Mouse (Mus musculus) intestine, embryonic 16.5 days (tissue): ENCODE measurements at regions not wholly inside any gene's neighbourhood (a gene's known extent, or its start where the extent isn't known, plus 50 kb on each side); places are given as distances from the start of the nearest gene placed in this dataset.

Experiments
- ATAC-seq: fragments of 200-750 bp; cut with Nextera tagmentation; 2 replicates; pipeline ENCODE4 v1.8.0; 2017; ENCODE audit warnings: moderate TSS enrichment, moderate library complexity
- H3K27ac ChIP-seq: fragments of 300-500 bp; sonication (generic); 2 replicates; pipeline ENCODE4 v1.5.1; 2014; ENCODE audit warnings: mild to moderate bottlenecking, low read length
- H3K27me3 ChIP-seq: fragments of 300-500 bp; sonication (generic); replicated peaks from 2 replicates; pipeline ENCODE4 v1.6.1; 2014; ENCODE audit warnings: low read length, control low read depth, mixed read lengths; ENCODE audit not compliant: control insufficient read depth, insufficient read depth
- H3K36me3 ChIP-seq: fragments of 300-500 bp; sonication (generic); 2 replicates; pipeline ENCODE4 v1.6.1; 2014; ENCODE audit warnings: low read length, control low read depth; ENCODE audit not compliant: control insufficient read depth, insufficient read depth
- H3K4me1 ChIP-seq: fragments of 300-500 bp; sonication (generic); 2 replicates; pipeline ENCODE4 v1.6.1; 2014; ENCODE audit warnings: low read length, control low read depth, mixed read lengths; ENCODE audit not compliant: control insufficient read depth, insufficient read depth
- H3K4me2 ChIP-seq: fragments of 300-500 bp; sonication (generic); 2 replicates; pipeline ENCODE4 v1.6.1; 2014; ENCODE audit warnings: low read depth, low read length, control low read depth
- H3K4me3 ChIP-seq: fragments of 300-500 bp; sonication (generic); 2 replicates; pipeline ENCODE4 v1.5.1; 2014; ENCODE audit warnings: mild to moderate bottlenecking, low read length
- H3K9ac ChIP-seq: fragments of 300-500 bp; sonication (generic); 2 replicates; pipeline ENCODE4 v1.6.1; 2014; ENCODE audit warnings: low read depth, low read length
- H3K9me3 ChIP-seq: fragments of 300-500 bp; sonication (generic); 2 replicates; pipeline ENCODE4 v1.6.1; 2016; ENCODE audit warnings: low read length, control low read depth; ENCODE audit not compliant: control insufficient read depth
- WGBS: fragments of 180-500 bp; shearing (Covaris S2); extraction: QIAGEN DNeasy Blood & Tissue Kit; methylation state at CpG from one replicate; pipeline ENCODE4 v1.1.7; 2014; 5-methylcytosine and 5-hydroxymethylcytosine counted together

DNA sequence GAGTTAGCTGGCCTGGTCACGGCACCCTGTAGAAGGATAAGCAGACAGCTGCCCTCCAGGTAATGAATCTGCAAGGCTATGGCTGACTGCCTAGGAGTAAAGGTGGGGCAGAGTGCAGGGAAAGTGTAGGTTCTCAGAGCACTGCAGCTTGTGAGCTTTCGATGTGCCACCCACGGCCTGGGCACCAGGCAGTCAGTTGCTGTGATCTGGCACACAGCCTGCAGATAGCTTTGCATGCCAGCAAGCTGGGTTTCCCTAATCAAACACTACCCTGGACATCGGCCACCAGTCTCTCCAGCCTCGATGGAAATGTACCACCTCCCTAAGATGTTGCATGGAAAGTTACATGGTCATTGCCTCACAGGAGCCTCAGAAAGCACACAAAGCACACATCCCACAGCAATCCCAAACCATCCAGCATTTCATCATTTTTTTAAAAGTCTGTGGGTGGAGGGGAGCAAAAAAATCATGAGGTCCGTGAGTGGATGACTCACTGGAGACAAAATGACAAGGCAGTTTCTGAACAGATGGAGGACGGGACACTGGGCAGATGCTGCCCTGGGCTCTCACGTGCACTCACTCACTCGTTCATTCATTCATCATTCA lies 112.7 kb downstream of the Ets2 start:
- 0 out of 2 replicates have a peak, but pooled peaks have one; percentile 18 for ATAC-seq

DNA sequence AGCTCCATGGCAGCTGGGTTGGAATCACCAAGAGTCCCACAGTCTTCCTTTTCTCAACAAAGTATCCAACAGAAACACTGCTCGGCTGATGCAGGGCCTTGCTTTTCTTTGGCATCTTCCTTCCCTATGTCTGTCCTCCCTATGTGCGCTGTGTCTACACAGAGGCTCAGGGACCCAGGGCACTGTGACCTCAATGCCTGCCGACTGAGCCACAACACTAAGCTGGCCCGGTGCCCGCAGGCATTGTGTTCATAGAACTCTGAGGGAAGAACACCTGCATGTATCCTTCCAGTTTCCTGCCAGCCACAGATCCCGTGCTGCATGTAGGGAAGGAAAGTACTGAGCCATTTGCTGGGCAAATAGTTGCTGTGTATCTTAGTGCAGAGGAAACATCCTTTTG lies 109.2 kb downstream of the Ets2 start:
- no peaks in the 10 kb centered on the region for H3K36me3 ChIP-seq
- H3K27ac ChIP-seq: no peak overlapping the region
- no peak overlapping the region for H3K9ac ChIP-seq
- H3K4me1 ChIP-seq: no peaks in the 10 kb centered on the region
- WGBS: 72% methylated on average over 6 of the region's 6 CpGs
- H3K27me3 ChIP-seq: no peaks in the 10 kb centered on the region
- H3K9me3 ChIP-seq: no peaks in the 10 kb centered on the region
- no peak overlapping the region for H3K4me2 ChIP-seq
- no peak overlapping the region for H3K4me3 ChIP-seq
- ATAC-seq: no peak

More for the DNA sequence above, 112.7 kb downstream of the Ets2 start:
- Histone ChIP-seq H3K9me3 (0 out of 2 replicates have a peak, but pooled peaks cover 3% of the 10 kb centered on the region), H3K27me3 (no peaks in the 10 kb centered on the region), H3K4me3 (no peak overlapping the region), H3K27ac (no peak overlapping the region), H3K9ac (no peak overlapping the region), H3K4me2 (no peak overlapping the region), H3K4me1 (no peaks in the 10 kb centered on the region), H3K36me3 (no peaks in the 10 kb centered on the region)
- whole genome bisulfite sequencing: 72% methylated on average over 9 of the region's 9 CpGs

DNA sequence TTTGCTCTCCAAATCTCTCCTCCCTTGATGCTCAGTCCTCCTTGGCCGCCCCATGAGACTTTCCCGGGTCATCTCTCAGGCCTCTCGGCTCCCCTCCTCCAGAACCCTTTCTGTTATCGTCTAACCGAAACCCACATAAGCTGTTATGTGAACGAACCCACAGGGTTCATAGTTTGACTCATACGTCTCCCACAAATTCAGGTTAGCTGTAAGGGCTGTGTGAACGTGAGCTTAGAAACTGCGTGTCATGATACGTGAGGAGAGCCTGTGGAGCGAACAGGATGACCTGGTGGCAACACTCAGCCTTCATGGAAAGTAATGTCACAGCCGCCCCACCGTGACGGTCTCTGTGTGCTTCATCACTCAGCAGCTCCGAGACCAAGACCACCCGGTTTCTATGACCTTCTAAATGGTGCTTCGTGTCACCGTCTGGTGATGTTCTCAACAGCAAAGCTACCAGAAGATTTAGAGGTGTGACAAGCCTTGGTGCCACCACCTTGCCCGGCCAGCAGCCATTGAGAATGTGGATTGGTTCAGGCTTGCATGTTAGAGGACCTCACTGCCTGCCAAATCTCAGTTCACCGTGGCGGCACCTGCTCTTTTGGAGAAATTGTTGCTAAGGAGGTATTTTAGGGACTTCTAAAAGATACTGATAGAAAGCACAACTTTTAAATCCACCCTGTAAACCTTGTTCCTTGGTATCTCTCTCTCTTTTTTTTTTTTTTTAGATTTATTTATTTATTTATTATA lies 107.4 kb downstream of the Ets2 start:
- ATAC-seq: no peak
- no peaks in the 10 kb centered on the region for H3K9me3 ChIP-seq
- H3K4me2 ChIP-seq: no peak overlapping the region
- no peaks in the 10 kb centered on the region for H3K27me3 ChIP-seq
- no peak overlapping the region for H3K9ac ChIP-seq
- WGBS: 90% methylated on average over 21 of the region's 21 CpGs
- H3K4me1 ChIP-seq: no peaks in the 10 kb centered on the region; the same call in 1 of the 2 replicates
- H3K36me3 ChIP-seq: no peaks in the 10 kb centered on the region
- H3K4me3 ChIP-seq: no peak overlapping the region
- no peak overlapping the region for H3K27ac ChIP-seq

DNA sequence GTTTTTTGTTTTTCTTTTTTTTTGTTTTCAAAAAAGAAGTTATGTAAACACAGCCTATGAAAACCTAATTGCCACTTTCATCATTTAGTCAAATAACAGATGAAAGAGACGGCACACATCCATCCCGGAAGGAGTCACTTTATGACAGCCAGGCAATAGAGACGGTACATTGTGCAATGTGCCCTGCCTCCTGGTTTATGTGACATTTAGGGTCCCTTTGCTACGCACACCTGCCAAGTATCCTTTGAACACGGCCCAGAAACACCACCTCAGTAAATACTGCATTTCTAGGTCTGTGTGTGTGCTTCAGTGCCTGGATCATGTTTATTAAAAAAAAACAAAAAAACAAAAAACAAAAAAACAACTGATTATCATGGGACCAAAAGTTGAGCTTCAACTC lies 104.6 kb downstream of the Ets2 start:
- H3K4me2 ChIP-seq: no peak overlapping the region
- no peaks in the 10 kb centered on the region for H3K27me3 ChIP-seq
- no peak overlapping the region for H3K4me3 ChIP-seq
- peak; percentile 78 for ATAC-seq
- H3K36me3 ChIP-seq: no peaks in the 10 kb centered on the region
- H3K27ac ChIP-seq: no peak overlapping the region
- H3K9ac ChIP-seq: no peak overlapping the region
- WGBS: 57% methylated on average over 5 of the region's 5 CpGs
- H3K4me1 ChIP-seq: no peaks in the 10 kb centered on the region; the same call in 1 of the 2 replicates
- no peaks in the 10 kb centered on the region for H3K9me3 ChIP-seq

DNA sequence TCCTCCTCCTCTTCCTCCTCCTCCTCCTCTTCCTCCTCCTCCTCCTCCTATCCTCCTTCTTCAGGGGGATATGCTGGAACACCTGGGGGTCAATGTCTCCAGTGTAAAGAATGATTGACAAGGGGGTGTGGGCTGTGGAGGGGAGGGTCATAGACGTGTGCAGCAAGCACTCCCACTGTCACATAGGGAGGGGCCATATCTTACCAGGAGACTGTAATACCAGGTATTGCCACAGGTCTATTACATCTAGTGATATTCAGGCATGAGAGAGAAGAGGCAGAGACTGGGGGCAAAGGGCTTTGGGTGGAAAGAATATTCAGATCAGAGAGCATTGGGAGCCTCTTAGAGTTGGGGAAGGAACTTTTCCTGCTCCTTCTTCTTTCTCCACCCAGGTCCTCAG lies 102.3 kb downstream of the Ets2 start:
- ATAC-seq: 0 out of 2 replicates have a peak, but pooled peaks have one; percentile 55
- no peak overlapping the region for H3K4me3 ChIP-seq
- 21% methylated on average over 1 of the region's 1 CpGs for WGBS

DNA sequence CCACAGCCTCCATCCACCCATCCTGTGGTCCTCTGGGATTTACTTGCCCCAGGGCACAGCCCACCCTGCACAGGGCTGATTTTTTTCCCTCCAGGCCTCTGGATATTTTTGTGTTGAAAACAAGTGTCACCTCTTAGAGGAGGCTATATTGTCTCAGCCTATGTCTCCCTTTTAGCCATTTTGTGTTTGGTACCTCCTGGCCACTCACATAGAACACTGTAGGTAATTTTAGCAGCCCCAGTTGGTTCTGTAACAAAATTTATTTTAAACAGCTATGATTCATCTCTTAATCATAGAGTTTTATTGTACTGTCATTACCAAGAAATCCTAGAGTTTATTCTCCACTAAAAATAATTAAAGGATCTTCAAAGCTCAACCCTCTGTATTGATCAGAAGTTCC lies 100.8 kb downstream of the Ets2 start:
- ATAC-seq: no peak
- H3K4me1 ChIP-seq: peaks cover 2% of the 10 kb centered on the region; the same call in 1 of the 2 replicates
- H3K27me3 ChIP-seq: no peaks in the 10 kb centered on the region
- no peaks in the 10 kb centered on the region for H3K36me3 ChIP-seq
- no peaks in the 10 kb centered on the region for H3K9me3 ChIP-seq
- no peak overlapping the region for H3K9ac ChIP-seq
- no peak overlapping the region for H3K27ac ChIP-seq
- no peak overlapping the region for H3K4me2 ChIP-seq
- H3K4me3 ChIP-seq: no peak overlapping the region

More for the DNA sequence above, 102.3 kb downstream of the Ets2 start:
- H3K36me3 ChIP-seq: no peaks in the 10 kb centered on the region
- H3K9me3 ChIP-seq: no peaks in the 10 kb centered on the region
- no peak overlapping the region for H3K27ac ChIP-seq
- H3K4me2 ChIP-seq: no peak overlapping the region
- H3K4me1 ChIP-seq: no peaks in the 10 kb centered on the region; the same call in 1 of the 2 replicates
- no peaks in the 10 kb centered on the region for H3K27me3 ChIP-seq
- H3K9ac ChIP-seq: no peak overlapping the region

DNA sequence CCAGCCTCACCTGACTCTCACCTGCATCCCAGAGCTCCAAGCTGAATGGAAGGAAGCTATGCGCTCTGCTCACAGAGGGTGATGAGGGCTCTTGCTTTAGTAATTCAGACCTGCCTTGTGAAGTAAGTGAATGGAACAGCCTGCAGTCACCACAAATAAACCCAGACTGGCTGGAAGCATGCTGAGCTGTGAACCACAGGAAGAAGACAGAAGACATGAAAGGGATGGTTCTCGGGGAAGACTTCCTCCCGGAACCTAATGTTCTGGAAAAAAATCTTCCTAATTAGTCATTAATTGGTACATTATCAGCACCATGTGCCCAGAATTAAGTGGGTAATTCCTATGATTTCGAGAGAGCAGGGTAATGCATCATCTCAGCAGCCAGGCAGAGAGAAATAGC lies 100.3 kb downstream of the Ets2 start:
- Histone ChIP-seq H3K4me3 (no peak overlapping the region), H3K4me2 (no peak overlapping the region), H3K36me3 (no peaks in the 10 kb centered on the region), H3K9ac (no peak overlapping the region), H3K4me1 (peaks cover 2% of the 10 kb centered on the region; the same call in 1 of the 2 replicates), H3K9me3 (no peaks in the 10 kb centered on the region), H3K27ac (no peak overlapping the region), H3K27me3 (no peaks in the 10 kb centered on the region)
- no peak for ATAC-seq
- 72% methylated on average over 4 of the region's 4 CpGs for WGBS

DNA sequence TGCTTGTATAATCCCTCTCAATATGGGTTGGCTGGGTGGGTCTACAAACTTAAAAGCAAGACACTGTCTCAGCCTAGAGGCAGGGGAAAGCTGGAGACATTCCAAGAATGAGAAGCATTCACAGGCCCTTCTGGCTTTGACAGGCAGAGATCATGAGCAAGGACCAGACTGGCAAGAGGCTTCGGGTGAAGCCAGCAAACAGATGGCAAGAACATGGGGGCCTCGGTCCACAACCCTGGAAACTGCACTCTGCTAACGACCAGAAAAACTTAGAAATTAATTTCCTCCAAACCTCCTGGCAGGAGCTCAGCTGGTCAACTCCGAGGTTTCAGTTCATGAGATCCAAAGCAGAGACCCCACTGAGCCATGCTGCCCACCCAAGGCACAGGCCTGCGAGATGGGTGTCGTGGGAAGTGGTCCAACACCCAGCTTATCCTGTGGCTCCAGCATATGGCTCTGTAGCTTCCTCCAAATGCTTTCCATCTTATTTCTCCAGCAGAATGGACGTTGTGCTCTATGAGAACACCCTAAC lies 99.1 kb downstream of the Ets2 start:
- no peak for ATAC-seq
- Histone ChIP-seq H3K4me3 (no peak overlapping the region), H3K27me3 (no peaks in the 10 kb centered on the region), H3K4me2 (no peak overlapping the region), H3K27ac (no peak overlapping the region), H3K9me3 (no peaks in the 10 kb centered on the region), H3K36me3 (no peaks in the 10 kb centered on the region), H3K9ac (no peak overlapping the region), H3K4me1 (peaks cover 2% of the 10 kb centered on the region; the same call in 1 of the 2 replicates)
- WGBS: 75% methylated on average over 7 of the region's 7 CpGs

DNA sequence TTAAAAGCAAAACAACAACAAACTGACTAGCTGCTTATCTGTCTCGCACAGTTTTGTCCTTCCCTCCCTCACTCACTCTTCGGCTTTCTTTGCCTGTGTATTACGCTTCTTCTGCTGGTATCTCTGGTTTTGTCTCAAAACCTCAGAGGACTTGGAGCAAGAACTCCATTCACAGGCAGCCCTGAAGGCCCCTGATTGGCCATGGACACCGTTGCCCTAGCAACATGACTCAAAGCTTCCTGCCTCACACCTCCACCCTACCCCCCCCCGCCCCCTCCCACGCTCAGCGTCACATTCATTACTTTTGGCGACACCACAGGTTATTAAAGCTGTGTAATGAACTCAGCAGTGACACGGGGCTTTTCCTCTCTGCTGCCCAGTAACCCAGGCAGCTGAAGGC lies 96.7 kb downstream of the Ets2 start:
- no peaks in the 10 kb centered on the region for H3K27me3 ChIP-seq
- WGBS: 65% methylated on average over 9 of the region's 9 CpGs
- no peaks in the 10 kb centered on the region for H3K9me3 ChIP-seq
- no peak overlapping the region for H3K4me2 ChIP-seq
- H3K4me3 ChIP-seq: no peak overlapping the region
- no peak overlapping the region for H3K27ac ChIP-seq
- H3K36me3 ChIP-seq: no peaks in the 10 kb centered on the region
- ATAC-seq: no peak
- H3K4me1 ChIP-seq: 0 out of 2 replicates have a peak, but pooled peaks cover 2% of the 10 kb centered on the region
- no peak overlapping the region for H3K9ac ChIP-seq
